Mouse (Mus musculus): Measurements from ENCODE around the gene Epha4. TPM values are rescaled to one million over a fixed set of nuclear protein-coding genes. Genes with fewer than 3 reads are reported as not detected.

The Epha4 gene
- total RNA-seq, 2 experiments from 2014 or later = 1.7 to 2.3 TPM

Small RNAs within 50 kb of the gene (microRNA-seq; reads per million reads assigned to microRNA genes)
- gene Mir6352 = not detected

Data from adrenal gland, postnatal 36 days (tissue).